Comparison of ENCODE assay signal across 12 mouse cellular contexts in genomic region chr2:84618914-84619313, GRCm38 (mm10). TPM values are rescaled to one million over a fixed set of nuclear protein-coding genes. Genes with fewer than 3 reads are reported as not detected.
DNase-seq lines count a peak whose midpoint lies in the region; ATAC-seq and TF ChIP-seq lines count a peak whose summit lies in the region.
"Had no signal": no experiment of that assay in that cellular context is flagged by ENCODE, and none has a peak within 500 bp of the region (broad histone marks: within the 10 kb centered on the region; RNA-seq: fewer than 3 reads in every experiment).

No protein-coding gene starts in this region.

- TF ChIP-seq POLR2A in CH12.LX (IDR thresholded peaks at IDR 0.05; ENCODE audit: low read depth, low read length), result no peak

- H3K4me1 ChIP-seq in CH12.LX (ENCODE audit: control insufficient read depth in 1 of 2, insufficient read depth in 2 of 2), result peaks cover 4 to 20% of the 10 kb centered on the region in 2 experiments; a peak in 3 of 4 replicates
- H3K4me1 ChIP-seq: forebrain, embryonic 13.5 days had no signal

- dilution Hi-C loops in CH12.LX (cut with MboI; ENCODE audit: extremely low pct_ligation_motif_present, extremely low pct_unique_long_range_greater_than_20kb, low sequenced_read_pairs), result no loop called here

- DNase-seq in kidney, adult 9 months, result peak; percentile 64
- DNase-seq in kidney, adult 18-20 months, result no peak
- DNase-seq in CH12.LX (ENCODE audit: extremely low read depth) (no peak), NIH3T3 (ENCODE audit: low read depth) (peak; percentile 14)
- peak; percentile 41 to 67 for DNase-seq in kidney, postnatal 36 days
- no peak for DNase-seq in urinary bladder, postnatal 4 days (ENCODE audit: low spot score in 2 of 2)
- DNase-seq: cerebellum, postnatal 25 days; right cerebral cortex, postnatal 4 days had no signal

- no peak for TF ChIP-seq RAD21 in CH12.LX (IDR thresholded peaks at IDR 0.05; ENCODE audit: low read depth, low read length)

- no peak for TF ChIP-seq EP300 in CH12.LX (IDR thresholded peaks at IDR 0.05; ENCODE audit: low read length)

- no peak for TF ChIP-seq CTCF in CH12.LX (conservative IDR thresholded peaks at IDR 0.05 in 1 of 2, IDR thresholded peaks at IDR 0.05 in 1 of 2; ENCODE audit: low read depth in 2 of 2, low read length in 2 of 2)

- no peak overlapping the region for H3K9ac ChIP-seq in CH12.LX (ENCODE audit: insufficient read depth, low read depth)
- H3K9ac ChIP-seq: forebrain, embryonic 13.5 days; hindbrain, embryonic 14.5 days had no signal

- H3K27me3 ChIP-seq in CH12.LX (replicated peaks), result no peaks in the 10 kb centered on the region
- H3K27me3 ChIP-seq: forebrain, embryonic 13.5 days had no signal

- H3K79me2 ChIP-seq in CH12.LX (replicated peaks; ENCODE audit: control insufficient read depth, extremely low read depth, insufficient read depth, poor library complexity, severe bottlenecking), result no peaks in the 10 kb centered on the region

- H3K4me2 ChIP-seq in CH12.LX (ENCODE audit: insufficient read depth, low read depth, poor library complexity, severe bottlenecking), result no peak overlapping the region
- H3K4me2 ChIP-seq: forebrain, embryonic 13.5 days; hindbrain, embryonic 14.5 days had no signal

- H3K9me3 ChIP-seq in CH12.LX (replicated peaks; ENCODE audit: low read length), result peaks cover 2% of the 10 kb centered on the region
- H3K9me3 ChIP-seq: forebrain, embryonic 13.5 days had no signal

- in situ Hi-C loops in CH12.LX (cut with MboI; ENCODE audit: low pct_ligation_motif_present, low pct_unique_long_range_greater_than_20kb, low sequenced_read_pairs), result loop anchor here (5.0 kb wide), 1 partner anchor 33 kb away; the partner anchor contains the start of gene Ctnnd1

- H3K36me3 ChIP-seq in CH12.LX (replicated peaks in 1 of 2; ENCODE audit: control insufficient read depth in 1 of 2, insufficient read depth in 1 of 2, low read length in 1 of 2), result peaks cover 0 to 5% of the 10 kb centered on the region in 2 experiments

- ATAC-seq in cerebellum, adult (ENCODE audit: insufficient number of reproducible peaks, low FRiP score, low TSS enrichment), result no peak
- ATAC-seq: forebrain, embryonic 13.5 days had no signal

- H3K27ac ChIP-seq in CH12.LX (ENCODE audit: insufficient read depth, low read depth), result no peak overlapping the region
- H3K27ac ChIP-seq: forebrain, embryonic 13.5 days; hindbrain, embryonic 14.5 days had no signal

- H3K4me3 ChIP-seq in CH12.LX (replicated peaks in 1 of 3; ENCODE audit: low read depth in 2 of 3, low read length in 2 of 3, poor library complexity in 1 of 3), result no peak overlapping the region
- H3K4me3 ChIP-seq: forebrain, embryonic 13.5 days had no signal

TF ChIP-seq in CH12.LX, 34 proteins besides CTCF, POLR2A, EP300 and RAD21:
- 0 out of 2 replicates have a peak, but pooled peaks have one; percentile 5 for TF ChIP-seq ELF1 (IDR thresholded peaks at IDR 0.05; ENCODE audit: low read depth, low read length)
- no peak for TF ChIP-seq MXI1 (IDR thresholded peaks at IDR 0.05; ENCODE audit: low read depth, low read length)
- TF ChIP-seq PAX5 (IDR thresholded peaks at IDR 0.05; ENCODE audit: low read length), result no peak
- no peak for TF ChIP-seq MAX (IDR thresholded peaks at IDR 0.05; ENCODE audit: low read length)
- no peak for TF ChIP-seq JUND (conservative IDR thresholded peaks at IDR 0.05; ENCODE audit: low read depth, low read length)
- TF ChIP-seq MAFK (IDR thresholded peaks at IDR 0.05; ENCODE audit: insufficient replicate concordance, low read length), result no peak
- no peak for TF ChIP-seq TCF12 (IDR thresholded peaks at IDR 0.05; ENCODE audit: low read depth, low read length)
TF ChIP-seq in CH12.LX: peak in this region for 1.

RNA-seq across cellular contexts. Expression of gene Ctnnd1, which starts 31.7 kb away (rescaled TPM):
- total RNA-seq in CH12.LX (2012; rRNA removed) (2.7 and 2.8 TPM in 2 replicates), CH12.LX (2014; rRNA removed) (0.28 and 0.38 TPM in 2 replicates)
- 1.2 and 1.5 TPM in 2 replicates for polyA plus RNA-seq in CH12.LX (2012; ENCODE audit: insufficient read length, low read depth)

RNA-seq across cellular contexts. Expression of gene Btbd18, which starts 40.0 kb away (rescaled TPM):
- total RNA-seq in CH12.LX (2012; rRNA removed) (0.04 and 0.08 TPM in 2 replicates), CH12.LX (2014; rRNA removed) (not detected in 2 replicates)
- 0.18 and 0.24 TPM in 2 replicates for polyA plus RNA-seq in CH12.LX (2012; ENCODE audit: insufficient read length, low read depth)

RNA-seq across cellular contexts. Expression of gene Selenoh, which starts 51.7 kb away (rescaled TPM):
- 453 and 473 TPM in 2 replicates for total RNA-seq in CH12.LX (2012; rRNA removed)
- total RNA-seq in CH12.LX (2014; rRNA removed), result 408 and 428 TPM in 2 replicates
- 275 and 277 TPM in 2 replicates for polyA plus RNA-seq in CH12.LX (2012; ENCODE audit: insufficient read length, low read depth)

RNA-seq across cellular contexts. Expression of gene Gm28635, which starts 58.9 kb away (rescaled TPM):
- total RNA-seq in CH12.LX (2012; rRNA removed) (not detected in 2 replicates), CH12.LX (2014; rRNA removed) (not detected in 2 replicates)
- not detected in 2 replicates for polyA plus RNA-seq in CH12.LX (2012; ENCODE audit: insufficient read length, low read depth)
- polyA plus RNA-seq: forebrain, embryonic 13.5 days; hindbrain, embryonic 14.5 days; limb, embryonic 14.5 days had no signal

RNA-seq across cellular contexts. Expression of gene Med19, which starts 59.3 kb away (rescaled TPM):
- total RNA-seq in CH12.LX (2012; rRNA removed), result 10.7 and 12.7 TPM in 2 replicates
- total RNA-seq in CH12.LX (2014; rRNA removed), result 25.6 and 25.9 TPM in 2 replicates
- 23.1 and 24.7 TPM in 2 replicates for polyA plus RNA-seq in CH12.LX (2012; ENCODE audit: insufficient read length, low read depth)

Comparison
In these comparisons a context has a peak if more than half of its experiments do, and no peak if none do; other contexts are left out.
1. DNase-seq: peak in kidney, adult 9 months (single experiment), NIH3T3 (single experiment) and kidney, postnatal 36 days (2 of 2); none in kidney, adult 18-20 months (single experiment), CH12.LX (single experiment) and urinary bladder, postnatal 4 days (0 of 2).